Mouse (Mus musculus) brain, embryonic 14.5 days (tissue): Measurements from ENCODE around the gene Cys1.

ENCODE experiments used
- CTCF ChIP-seq: fragments of 200-500 bp; IDR thresholded peaks from 2 replicates; pipeline ENCODE4 v1.5.1; 2012; ENCODE audit warnings: inconsistent platforms, mild to moderate bottlenecking, moderate library complexity, borderline replicate concordance; ENCODE audit not compliant: insufficient read depth, insufficient read length; ENCODE audit errors: extremely low read depth
- POLR2A ChIP-seq: fragments of 200-500 bp; IDR thresholded peaks from 2 replicates; pipeline ENCODE4 v1.6.1; 2012; ENCODE audit warnings: mild to moderate bottlenecking, inconsistent platforms, borderline replicate concordance; ENCODE audit not compliant: poor library complexity, insufficient read depth, insufficient read length, severe bottlenecking; ENCODE audit errors: extremely low read depth

DNA sequence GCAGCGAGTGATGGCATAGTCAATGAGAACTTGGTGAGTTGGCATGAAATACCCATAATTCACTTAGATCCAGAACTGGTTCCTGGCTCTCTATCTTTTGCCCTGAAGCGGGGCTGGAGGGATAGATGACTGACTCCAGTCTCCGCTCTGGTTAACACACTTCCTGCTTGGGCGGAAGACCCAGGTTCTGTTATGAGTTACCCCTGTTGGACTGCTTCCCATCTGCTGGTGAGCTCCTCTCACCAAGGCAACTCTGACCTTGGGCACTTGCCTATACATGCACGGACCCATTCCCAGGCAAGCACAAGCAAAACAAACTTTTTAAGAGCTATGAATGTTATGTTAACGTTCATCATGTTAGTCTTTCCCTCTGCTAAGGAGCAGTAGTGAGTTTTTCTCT is 27.8 kb upstream of the Cys1 start:
- no peak for TF ChIP-seq CTCF
- no peak for TF ChIP-seq POLR2A
